Mouse (Mus musculus) spleen, adult 2 months (tissue): ENCODE data around the gene Cacnb3.

Experiments
- CTCF ChIP-seq: fragments of 200-500 bp; IDR thresholded peaks from 2 replicates; pipeline ENCODE4 v1.5.1; 2011; ENCODE audit warnings: mild to moderate bottlenecking, inconsistent platforms; ENCODE audit not compliant: insufficient read depth, insufficient read length, insufficient replicate concordance; ENCODE audit errors: extremely low read depth
- POLR2A ChIP-seq: fragments of 200-500 bp; IDR thresholded peaks from 2 replicates; pipeline ENCODE4 v1.6.1; 2011; ENCODE audit warnings: low read depth, low read length, inconsistent platforms

GRCm38 (mm10) chr15:98609331-98610130, 21.1 kb upstream of the Cacnb3 start, which contains the start of gene Adcy6:
- no peak for TF ChIP-seq POLR2A
- no peak for TF ChIP-seq CTCF
